In genomic region chr9:111684170-111684569, GRCm38 (mm10) we compare ENCODE assay signal across 19 mouse cellular contexts. TPM values are rescaled to one million over a fixed set of nuclear protein-coding genes. Genes with fewer than 3 reads are reported as not detected.
"Had no signal": no experiment of that assay in that cellular context is flagged by ENCODE, and none has a peak within 500 bp of the region (broad histone marks: within the 10 kb centered on the region; RNA-seq: fewer than 3 reads in every experiment).

No protein-coding gene starts in this region.

- H3K9me3 ChIP-seq: midbrain, embryonic 10.5 days; midbrain, embryonic 12.5 days; neural tube, embryonic 13.5 days; neural tube, embryonic 15.5 days had no signal

- H3K9ac ChIP-seq: lung, embryonic 14.5 days; midbrain, embryonic 12.5 days; neural tube, embryonic 13.5 days; neural tube, embryonic 15.5 days had no signal

- H3K27ac ChIP-seq: midbrain, embryonic 10.5 days; midbrain, embryonic 12.5 days; neural tube, embryonic 13.5 days; neural tube, embryonic 15.5 days had no signal

- ATAC-seq: midbrain, embryonic 16.5 days had no signal

- H3K36me3 ChIP-seq: midbrain, embryonic 10.5 days; midbrain, embryonic 12.5 days; neural tube, embryonic 13.5 days; neural tube, embryonic 15.5 days had no signal

- H3K4me2 ChIP-seq: lung, embryonic 14.5 days; midbrain, embryonic 12.5 days; neural tube, embryonic 13.5 days; neural tube, embryonic 15.5 days had no signal

- DNase-seq: lung, embryonic 14.5 days; lung, postnatal 10 days; lung, postnatal 4 days; midbrain, embryonic 14.5 days; retina, postnatal 1 day; right cerebral cortex, adult 18-20 months; right cerebral cortex, postnatal 25 days; right cerebral cortex, postnatal 4 days; spleen, adult 18-20 months; thymus, adult 18-20 months; thymus, postnatal 14 days; thymus, postnatal 36 days had no signal

- H3K4me3 ChIP-seq: midbrain, embryonic 10.5 days; midbrain, embryonic 12.5 days; myocyte; neural tube, embryonic 13.5 days; neural tube, embryonic 15.5 days had no signal

- H3K4me1 ChIP-seq: midbrain, embryonic 10.5 days; midbrain, embryonic 12.5 days; neural tube, embryonic 13.5 days had no signal

RNA-seq across cellular contexts. Expression of gene Stac, which starts 6.0 kb away (rescaled TPM):
- total RNA-seq: megakaryocyte-erythroid progenitor cell, adult 5-6 weeks had no signal
